Mouse (Mus musculus): ENCODE data around the gene Ccdc32.
"Not testable (repeated sequence)": the region's sequence is repeated elsewhere in the genome, so short reads cannot be mapped to it uniquely, and the experiment has no call there.

The Ccdc32 gene

DNA sequence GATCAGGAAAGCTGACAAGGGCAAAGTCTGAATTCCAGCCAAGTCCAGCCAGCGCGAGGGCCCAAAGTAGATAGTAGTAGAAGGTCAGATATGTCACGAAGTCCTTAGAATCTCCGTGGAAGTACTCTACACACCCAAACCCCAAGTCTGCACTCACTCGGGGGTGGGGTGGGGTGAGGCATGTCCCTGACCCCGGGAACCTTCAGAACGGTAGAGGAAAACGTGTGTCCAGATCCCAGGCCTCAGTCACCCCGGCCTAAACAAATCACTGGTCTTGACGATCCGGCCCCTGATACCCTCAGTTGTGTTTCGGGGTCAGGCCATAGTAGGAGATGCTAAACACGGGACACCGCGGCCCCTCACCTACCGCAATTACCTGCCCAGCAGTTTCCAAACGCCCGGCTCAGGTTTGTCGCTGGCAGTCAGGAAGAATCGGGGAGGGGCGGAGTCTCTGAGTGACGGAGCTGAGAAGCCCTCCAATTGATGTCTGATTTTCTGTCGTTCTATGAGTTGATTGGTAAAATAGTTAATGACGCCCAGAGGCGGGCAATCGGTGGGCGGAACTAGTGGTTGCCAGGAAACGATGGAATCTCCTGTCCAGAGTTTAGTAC is at the start of gene Ccdc32:
Gene Ccdc32 (minus strand): TSS at position 453 of the 611 bp plus-strand sequence.
- peak; percentile 84 for DNase-seq (ENCODE audit: low spot score)

DNA sequence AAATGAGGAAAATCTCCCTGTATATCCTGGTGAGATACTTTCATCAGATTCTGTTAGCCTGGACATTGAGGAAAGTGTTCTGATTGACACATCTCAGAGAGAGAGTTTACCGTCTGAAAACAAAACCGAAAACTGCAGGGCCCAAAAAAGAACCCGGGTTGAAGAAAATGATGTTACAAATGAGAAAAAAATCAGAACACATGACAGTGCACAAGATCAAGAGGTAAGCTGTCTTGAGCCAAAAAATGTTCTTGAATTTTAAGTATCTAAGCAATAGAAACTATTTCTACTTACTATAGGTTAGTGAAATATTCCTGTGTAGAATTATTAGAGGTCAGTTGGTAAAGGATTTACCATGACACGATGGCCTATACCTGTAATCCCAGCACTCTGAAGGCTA is 43.2 kb upstream of the Ccdc32 start:
- no peak for DNase-seq (ENCODE audit: low spot score)

DNA sequence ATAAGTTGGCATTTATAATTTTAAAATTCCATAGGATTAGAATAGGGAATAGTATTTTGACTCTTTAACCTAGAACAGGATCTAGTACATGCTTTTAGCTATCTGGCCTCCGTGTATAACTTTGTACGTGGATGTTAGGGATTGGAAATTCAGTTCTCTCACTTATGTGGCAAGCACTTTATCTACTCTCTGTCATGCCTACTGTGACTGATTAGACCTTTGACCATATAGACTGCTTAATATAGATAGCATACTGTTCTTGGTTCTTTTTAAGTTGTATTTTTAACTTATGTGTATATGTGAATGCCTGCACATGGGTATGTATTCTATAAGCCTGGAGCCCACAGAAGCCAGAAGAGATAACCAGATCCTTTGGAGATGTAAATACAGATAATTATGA is 30.9 kb upstream of the Ccdc32 start:
- DNase-seq (ENCODE audit: low spot score) = no peak

- DNase-seq (ENCODE audit: low spot score) = no peak
These were observed 21.0 kb upstream of the Ccdc32 start for GRCm38 (mm10) chr2:119050132-119050650.

GRCm38 (mm10) chr2:119047849-119048248 is 18.7 kb upstream of the Ccdc32 start:
- no peak for DNase-seq (ENCODE audit: low spot score)

GRCm38 (mm10) chr2:119046649-119047611 is 17.7 kb upstream of the Ccdc32 start, which contains the start of gene Knl1:
Gene Knl1 (plus strand): TSS chr2:119047119.
- peak; percentile 100 for DNase-seq (ENCODE audit: low spot score)

GRCm38 (mm10) chr2:119045163-119045562 is 16.0 kb upstream of the Ccdc32 start:
- no peak for DNase-seq (ENCODE audit: low spot score)

- DNase-seq (ENCODE audit: low spot score) = no peak
These were observed 11.7 kb upstream of the Ccdc32 start for GRCm38 (mm10) chr2:119040882-119041281.

- DNase-seq (ENCODE audit: low spot score) = no peak
These were observed 6.2 kb upstream of the Ccdc32 start for GRCm38 (mm10) chr2:119035397-119035745.

GRCm38 (mm10) chr2:119034656-119035396 is 5.6 kb upstream of the Ccdc32 start, which contains the start of gene Rpusd2:
Gene Rpusd2 (plus strand): TSS chr2:119034790.
- DNase-seq (ENCODE audit: low spot score) = peak; percentile 91

DNA sequence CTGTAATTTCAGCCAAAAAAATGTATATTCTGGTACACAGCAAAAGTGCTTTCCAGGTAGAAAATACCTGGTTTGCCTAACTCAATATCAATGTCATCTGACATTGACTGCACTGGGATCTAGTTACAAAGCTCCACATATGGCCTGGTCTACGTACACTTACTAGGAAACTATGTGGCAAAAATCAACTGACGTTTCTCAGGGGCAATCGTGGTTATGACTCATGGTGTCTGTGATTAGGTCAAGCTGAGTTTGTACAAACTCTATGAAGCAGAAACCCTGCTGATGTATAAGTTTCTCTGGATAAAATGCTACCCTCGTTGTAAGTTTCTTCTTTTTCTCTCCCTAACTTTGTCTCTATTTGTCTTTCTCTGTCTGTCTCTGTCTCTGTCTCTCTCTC is 3.0 kb upstream of the Ccdc32 start:
- no peak for DNase-seq (ENCODE audit: low spot score)

DNA sequence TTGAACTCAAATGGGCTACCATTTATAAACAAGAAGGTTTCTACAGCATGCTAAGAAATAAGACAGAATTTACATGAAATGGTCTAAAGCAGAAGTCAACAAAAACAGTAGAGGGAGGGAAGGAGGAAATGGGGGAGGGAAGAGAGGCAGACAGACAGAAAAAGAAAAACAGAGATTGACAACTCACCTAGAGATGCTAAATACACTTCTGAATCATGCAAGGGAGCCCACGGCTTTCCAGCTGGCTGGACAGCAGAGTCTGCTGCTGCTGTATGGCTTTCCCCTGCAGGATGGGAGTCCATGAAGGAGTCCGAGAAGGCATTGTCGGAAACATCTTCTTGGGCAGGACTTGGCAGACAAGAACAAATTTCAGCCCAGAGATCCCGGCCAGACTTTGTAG is 2.2 kb downstream of the Ccdc32 start:
- no peak for DNase-seq (ENCODE audit: low spot score)

- DNase-seq (ENCODE audit: low spot score) = no peak
These were observed 4.0 kb downstream of the Ccdc32 start for GRCm38 (mm10) chr2:119025239-119025616.

- DNase-seq (ENCODE audit: low spot score) = no peak
These were observed 4.5 kb downstream of the Ccdc32 start for GRCm38 (mm10) chr2:119024536-119025238.

- no peak for DNase-seq (ENCODE audit: low spot score)
These were observed 6.0 kb downstream of the Ccdc32 start for GRCm38 (mm10) chr2:119023154-119023660.

GRCm38 (mm10) chr2:119019538-119019937 is 9.7 kb downstream of the Ccdc32 start:
- DNase-seq (ENCODE audit: low spot score) = no peak

GRCm38 (mm10) chr2:119019131-119019530 is 10.1 kb downstream of the Ccdc32 start:
- DNase-seq (ENCODE audit: low spot score) = no peak

- no peak for DNase-seq (ENCODE audit: low spot score)
These were observed 10.6 kb downstream of the Ccdc32 start for GRCm38 (mm10) chr2:119018391-119019122.

GRCm38 (mm10) chr2:119017647-119018046 is 11.5 kb downstream of the Ccdc32 start:
- no peak for DNase-seq (ENCODE audit: low spot score)

- not testable (repeated sequence) for DNase-seq (ENCODE audit: low spot score)
These were observed 12.9 kb downstream of the Ccdc32 start for GRCm38 (mm10) chr2:119016312-119016711.

All from ovary, postnatal 14 days (tissue).